Mouse (Mus musculus): ENCODE data around the gene 4921536K21Rik.
"Not testable (repeated sequence)": the region's sequence is repeated elsewhere in the genome, so short reads cannot be mapped to it uniquely, and the experiment has no call there.

Gene 4921536K21Rik

GRCm38 (mm10) chr11:3911440-3911839 is 16.5 kb upstream of the 4921536K21Rik start:
- DNase-seq (ENCODE audit: low read depth, low spot score), result not testable (repeated sequence)

- DNase-seq (ENCODE audit: low read depth, low spot score), result no peak
Measured at GRCm38 (mm10) chr11:3910513-3911310, 15.8 kb upstream of the 4921536K21Rik start.

GRCm38 (mm10) chr11:3909236-3909635 is 14.3 kb upstream of the 4921536K21Rik start:
- DNase-seq (ENCODE audit: low read depth, low spot score), result no peak

- DNase-seq (ENCODE audit: low read depth, low spot score), result no peak
Measured at GRCm38 (mm10) chr11:3905446-3905845, 10.5 kb upstream of the 4921536K21Rik start.

- no peak for DNase-seq (ENCODE audit: low read depth, low spot score)
Measured at GRCm38 (mm10) chr11:3904673-3905072, 9.8 kb upstream of the 4921536K21Rik start.

GRCm38 (mm10) chr11:3903046-3903445 is 8.1 kb upstream of the 4921536K21Rik start:
- no peak for DNase-seq (ENCODE audit: low read depth, low spot score)

GRCm38 (mm10) chr11:3902516-3902915 is 7.6 kb upstream of the 4921536K21Rik start:
- no peak for DNase-seq (ENCODE audit: low read depth, low spot score)

- DNase-seq (ENCODE audit: low read depth, low spot score), result no peak
Measured at GRCm38 (mm10) chr11:3900296-3900695, 5.4 kb upstream of the 4921536K21Rik start.

- no peak for DNase-seq (ENCODE audit: low read depth, low spot score)
Measured at GRCm38 (mm10) chr11:3895933-3896332, 1.0 kb upstream of the 4921536K21Rik start.

- DNase-seq (ENCODE audit: low read depth, low spot score), result no peak
Measured at GRCm38 (mm10) chr11:3895458-3895857, 560 bp upstream of the 4921536K21Rik start.

- DNase-seq (ENCODE audit: low read depth, low spot score), result no peak
Measured at GRCm38 (mm10) chr11:3893970-3894369, 928 bp downstream of the 4921536K21Rik start.

GRCm38 (mm10) chr11:3887331-3887730 is 7.6 kb downstream of the 4921536K21Rik start:
- DNase-seq (ENCODE audit: low read depth, low spot score), result no peak

- no peak for DNase-seq (ENCODE audit: low read depth, low spot score)
Measured at GRCm38 (mm10) chr11:3883711-3884110, 11.2 kb downstream of the 4921536K21Rik start.

- DNase-seq (ENCODE audit: low read depth, low spot score), result peak; percentile 92
Measured at GRCm38 (mm10) chr11:3879836-3880235, 15.1 kb downstream of the 4921536K21Rik start.

GRCm38 (mm10) chr11:3878660-3879059 is 16.2 kb downstream of the 4921536K21Rik start:
- peak; percentile 21 for DNase-seq (ENCODE audit: low read depth, low spot score)

- DNase-seq (ENCODE audit: low read depth, low spot score), result no peak
Measured at GRCm38 (mm10) chr11:3876419-3876818, 18.5 kb downstream of the 4921536K21Rik start.

- DNase-seq (ENCODE audit: low read depth, low spot score), result no peak
Measured at GRCm38 (mm10) chr11:3864343-3864742, 30.6 kb downstream of the 4921536K21Rik start.

- DNase-seq (ENCODE audit: low read depth, low spot score), result peak; percentile 56
Measured at GRCm38 (mm10) chr11:3863454-3864112, 31.3 kb downstream of the 4921536K21Rik start, which contains the start of gene Osbp2. TSS of gene Osbp2 (minus strand) at chr11:3863903.

- no peak for DNase-seq (ENCODE audit: low read depth, low spot score)
Measured at GRCm38 (mm10) chr11:3862661-3863453, 32.0 kb downstream of the 4921536K21Rik start.

GRCm38 (mm10) chr11:3860361-3860760 is 34.5 kb downstream of the 4921536K21Rik start:
- no peak for DNase-seq (ENCODE audit: low read depth, low spot score)

- DNase-seq (ENCODE audit: low read depth, low spot score), result no peak
Measured at GRCm38 (mm10) chr11:3859778-3860177, 35.1 kb downstream of the 4921536K21Rik start.

GRCm38 (mm10) chr11:3857902-3858301 is 37.0 kb downstream of the 4921536K21Rik start:
- no peak for DNase-seq (ENCODE audit: low read depth, low spot score)

All from ES-CJ7 (cell line).